Mouse (Mus musculus) hindbrain, embryonic 16.5 days (tissue): Measurements from ENCODE around the gene Tmem30a. TPM values are rescaled to one million over a fixed set of nuclear protein-coding genes. Genes with fewer than 3 reads are reported as not detected.
A peak's percentile ranks its signal among the peaks of the same experiment; 100 is the strongest.

ENCODE experiments used
- ATAC-seq: fragments of 200-750 bp; cut with Nextera tagmentation; 2 replicates; pipeline ENCODE4 v1.8.0; 2017; ENCODE audit warnings: moderate TSS enrichment, moderate library complexity
- H3K27ac ChIP-seq: fragments of 300-500 bp; sonication (generic); 2 replicates; pipeline ENCODE4 v1.5.1; 2014; ENCODE audit warnings: low read depth, mild to moderate bottlenecking, control low read depth, low read length, moderate library complexity
- H3K27me3 ChIP-seq: fragments of 300-500 bp; sonication (generic); replicated peaks from 2 replicates; pipeline ENCODE4 v1.6.1; 2014; ENCODE audit warnings: low read length; ENCODE audit not compliant: control insufficient read depth, insufficient read depth
- H3K36me3 ChIP-seq: fragments of 300-500 bp; sonication (generic); 2 replicates; pipeline ENCODE4 v1.6.1; 2014; ENCODE audit warnings: mild to moderate bottlenecking, low read length, moderate library complexity, mixed read lengths; ENCODE audit not compliant: control insufficient read depth, insufficient read depth
- H3K4me1 ChIP-seq: fragments of 300-500 bp; sonication (generic); 2 replicates; pipeline ENCODE4 v1.6.1; 2014; ENCODE audit warnings: low read depth, low read length; ENCODE audit not compliant: control insufficient read depth, insufficient read depth
- H3K4me2 ChIP-seq: fragments of 300-500 bp; sonication (generic); 2 replicates; pipeline ENCODE4 v1.6.1; 2014; ENCODE audit warnings: mild to moderate bottlenecking, low read length, control low read depth, moderate library complexity
- H3K4me3 ChIP-seq: fragments of 300-500 bp; sonication (generic); 2 replicates; pipeline ENCODE4 v1.5.1; 2014; ENCODE audit warnings: mild to moderate bottlenecking, low read length, control low read depth, moderate library complexity
- H3K9ac ChIP-seq: fragments of 300-500 bp; sonication (generic); 2 replicates; pipeline ENCODE4 v1.6.1; 2014; ENCODE audit warnings: low read depth, mild to moderate bottlenecking, control low read depth, low read length, moderate library complexity
- H3K9me3 ChIP-seq: fragments of 300-500 bp; sonication (generic); 2 replicates; pipeline ENCODE4 v1.6.1; 2014; ENCODE audit warnings: mild to moderate bottlenecking, low read length, moderate library complexity; ENCODE audit not compliant: control insufficient read depth
- WGBS: fragments of 180-500 bp; shearing (Covaris S2); extraction: QIAGEN DNeasy Blood & Tissue Kit; methylation state at CpG from one replicate; pipeline ENCODE4 v1.1.7; 2014; 5-methylcytosine and 5-hydroxymethylcytosine counted together
- polyA plus RNA-seq: library from polyadenylated mRNA; unstranded; fragments of >200 nt; fragmentation: Nextera tagmentation; extraction: Ambion mirVana; gene quantifications from 2 replicates; pipeline ENCODE4 v1.2.1, GENCODE M21; 2015

Tmem30a gene
- polyA plus RNA-seq, 1 experiment from 2014 or later: 127 TPM

DNA sequence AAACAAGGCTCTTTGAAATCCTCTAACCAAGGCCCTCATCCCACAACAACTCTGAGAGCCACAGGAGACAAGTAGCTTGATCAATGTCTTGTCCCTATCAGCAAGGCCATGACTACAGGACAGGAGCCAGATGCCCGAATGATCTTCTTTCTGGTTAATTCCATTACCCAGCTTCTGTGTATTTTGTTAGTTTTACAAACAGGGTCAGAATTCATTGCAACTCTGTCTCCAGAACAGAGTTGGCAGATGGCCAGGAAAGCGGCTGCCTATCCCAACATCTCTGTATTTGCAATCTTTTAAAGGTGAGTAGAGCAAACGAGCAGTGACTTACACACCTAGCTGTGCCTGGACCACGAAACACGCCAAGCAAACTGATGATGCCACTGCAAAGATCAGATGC lies 63.0 kb downstream of the Tmem30a start:
- no peaks in the 10 kb centered on the region for H3K4me1 ChIP-seq
- H3K4me2 ChIP-seq: no peak overlapping the region
- no peak overlapping the region for H3K9ac ChIP-seq
- no peaks in the 10 kb centered on the region for H3K9me3 ChIP-seq
- no peak overlapping the region for H3K27ac ChIP-seq
- WGBS: 84% methylated on average over 5 of the region's 5 CpGs
- no peaks in the 10 kb centered on the region for H3K27me3 ChIP-seq
- ATAC-seq: no peak
- no peaks in the 10 kb centered on the region for H3K36me3 ChIP-seq
- no peak overlapping the region for H3K4me3 ChIP-seq

DNA sequence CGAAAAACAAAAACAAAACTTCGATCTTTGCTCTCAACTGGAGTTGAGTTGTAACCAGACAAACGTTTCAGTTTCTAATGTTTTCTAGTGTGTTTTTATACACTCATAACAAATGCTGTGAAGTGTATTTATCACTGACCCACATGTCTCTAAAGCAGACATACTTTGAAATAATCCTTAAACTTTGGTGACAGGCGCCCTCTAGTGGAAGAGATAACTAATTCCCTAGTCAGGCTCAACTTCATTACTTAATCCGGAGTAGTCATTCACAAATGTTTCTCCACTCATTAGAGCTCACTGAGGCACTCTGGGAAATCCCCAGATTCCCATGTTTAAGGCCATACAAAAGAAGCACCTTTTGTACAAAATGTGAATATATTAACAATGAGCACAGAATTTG lies 70.2 kb downstream of the Tmem30a start:
- no peak overlapping the region for H3K27ac ChIP-seq
- no peak overlapping the region for H3K4me2 ChIP-seq
- ATAC-seq: no peak
- 38% methylated on average over 5 of the region's 5 CpGs for WGBS
- no peak overlapping the region for H3K9ac ChIP-seq
- no peaks in the 10 kb centered on the region for H3K9me3 ChIP-seq
- no peaks in the 10 kb centered on the region for H3K36me3 ChIP-seq
- H3K4me3 ChIP-seq: no peak overlapping the region
- peaks cover 9% of the 10 kb centered on the region for H3K4me1 ChIP-seq
- H3K27me3 ChIP-seq: peaks cover 15% of the 10 kb centered on the region

DNA sequence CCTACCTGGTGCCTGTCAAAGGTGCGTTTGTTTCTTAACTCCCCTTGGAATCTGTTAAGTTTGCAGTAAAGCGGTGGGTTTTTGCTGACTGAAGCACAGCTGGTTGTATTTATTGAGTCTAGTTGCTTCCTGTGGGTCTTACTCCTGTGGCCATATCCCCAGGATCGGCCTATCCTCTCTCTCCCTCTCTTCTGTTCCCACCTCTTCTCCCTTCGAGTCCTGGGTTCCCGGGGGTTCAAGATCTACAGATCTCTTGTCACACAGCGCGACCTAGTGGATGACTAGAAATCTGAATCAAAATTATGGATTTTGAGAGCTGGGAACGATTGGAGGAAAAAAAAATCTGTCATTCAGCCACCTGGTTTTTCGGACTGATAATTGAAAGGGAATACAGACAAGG lies 72.3 kb downstream of the Tmem30a start:
- Histone ChIP-seq H3K9me3 (no peaks in the 10 kb centered on the region), H3K27me3 (peaks cover 15% of the 10 kb centered on the region), H3K4me3 (peak overlapping the region; percentile 16), H3K4me2 (peak overlapping the region; percentile 45), H3K36me3 (no peaks in the 10 kb centered on the region), H3K9ac (no peak overlapping the region), H3K4me1 (peaks cover 22% of the 10 kb centered on the region), H3K27ac (no peak overlapping the region)
- no peak; the same call in 1 of the 2 replicates for ATAC-seq
- 8% methylated on average over 9 of the region's 9 CpGs for WGBS

DNA sequence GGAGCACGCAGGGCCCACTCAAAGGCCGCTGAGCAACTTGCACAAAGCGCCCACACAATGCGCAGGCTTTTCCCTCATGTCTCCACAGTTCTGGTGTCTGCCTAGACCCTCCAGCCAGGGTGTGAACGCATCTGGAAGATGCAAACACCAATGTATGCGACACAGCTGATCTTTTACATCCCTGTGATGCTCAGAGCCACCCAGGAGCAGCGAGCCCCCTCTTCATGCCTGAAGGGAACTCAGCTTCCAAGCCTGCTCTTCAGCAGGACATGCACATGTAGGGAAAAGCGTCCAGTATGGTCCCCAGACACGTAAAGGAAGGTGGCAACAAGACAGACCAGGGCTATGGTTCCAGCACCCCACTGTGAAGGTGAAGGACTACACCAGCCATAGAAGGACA lies 73.2 kb downstream of the Tmem30a start:
- H3K9me3 ChIP-seq: no peaks in the 10 kb centered on the region
- H3K4me2 ChIP-seq: no peak overlapping the region
- peaks cover 15% of the 10 kb centered on the region for H3K27me3 ChIP-seq
- H3K27ac ChIP-seq: no peak overlapping the region
- H3K4me1 ChIP-seq: peaks cover 22% of the 10 kb centered on the region
- no peak overlapping the region for H3K4me3 ChIP-seq
- no peaks in the 10 kb centered on the region for H3K36me3 ChIP-seq
- ATAC-seq: no peak
- 31% methylated on average over 9 of the region's 9 CpGs for WGBS
- H3K9ac ChIP-seq: no peak overlapping the region

DNA sequence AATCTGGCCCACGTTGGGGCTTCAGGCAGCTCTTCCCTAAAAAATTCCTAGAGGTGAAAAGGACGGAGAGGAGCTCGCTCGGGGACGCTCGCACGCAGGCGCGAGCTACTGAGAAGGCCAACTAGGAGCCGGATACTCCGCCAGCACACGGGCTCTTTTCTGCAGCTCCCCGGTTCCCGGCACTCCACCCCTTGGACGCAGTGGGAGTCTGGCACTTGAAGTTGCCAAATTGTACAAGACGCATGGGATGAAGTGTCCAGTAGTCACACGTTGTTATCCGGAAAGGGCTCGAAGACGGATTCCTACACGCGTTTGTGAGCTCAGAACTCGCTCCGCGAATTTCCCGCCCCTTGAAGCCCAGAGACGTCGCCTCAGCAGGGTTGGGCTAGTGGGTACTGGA lies 73.9 kb downstream of the Tmem30a start:
- H3K27me3 ChIP-seq: peaks cover 15% of the 10 kb centered on the region
- H3K36me3 ChIP-seq: no peaks in the 10 kb centered on the region
- no peak for ATAC-seq
- H3K4me2 ChIP-seq: peak overlapping the region; percentile 85
- no peaks in the 10 kb centered on the region for H3K9me3 ChIP-seq
- H3K9ac ChIP-seq: peak overlapping the region; percentile 59
- peaks cover 23% of the 10 kb centered on the region for H3K4me1 ChIP-seq
- no peak overlapping the region for H3K27ac ChIP-seq
- peak overlapping the region; percentile 50 for H3K4me3 ChIP-seq
- 2% methylated on average over 28 of the region's 28 CpGs for WGBS

Other genes starting within 250 kb of the Tmem30a start
- gene Col12a1, start 74.7 kb downstream of the Tmem30a start, polyA plus RNA-seq: 7.4 and 10.4 TPM in 2 replicates
- 783 and 904 TPM in 2 replicates for gene Cox7a2, start 33.6 kb downstream of the Tmem30a start, polyA plus RNA-seq
- gene Filip1, start 219.3 kb upstream of the Tmem30a start, polyA plus RNA-seq: 1.9 and 2.5 TPM in 2 replicates